Mouse (Mus musculus) common myeloid progenitor, adult 5-6 weeks (primary cell): ENCODE data around the gene Schip1. TPM values are rescaled to one million over a fixed set of nuclear protein-coding genes. Genes with fewer than 3 reads are reported as not detected.
A peak's percentile ranks its signal among the peaks of the same experiment; 100 is the strongest.

Experiments
- ATAC-seq: replicated peaks from 2 replicates; pipeline ENCODE4 v1.8.0; 2016; ENCODE audit warnings: low read depth, mild to moderate bottlenecking, moderate TSS enrichment, inconsistent platforms; ENCODE audit not compliant: poor library complexity, severe bottlenecking
- total RNA-seq: library from RNA; stranded (forward); fragments of 200-1000, 187-1606 nt; gene quantifications from 2 replicates; pipeline ENCODE4 v1.2.3, GENCODE M21; 2017

Schip1 gene
- total RNA-seq, 1 experiment from 2014 or later, result 0.91 TPM

- ATAC-seq, result no peak
Measured at GRCm38 (mm10) chr3:68570319-68570718, 505.7 kb downstream of the Schip1 start.

DNA sequence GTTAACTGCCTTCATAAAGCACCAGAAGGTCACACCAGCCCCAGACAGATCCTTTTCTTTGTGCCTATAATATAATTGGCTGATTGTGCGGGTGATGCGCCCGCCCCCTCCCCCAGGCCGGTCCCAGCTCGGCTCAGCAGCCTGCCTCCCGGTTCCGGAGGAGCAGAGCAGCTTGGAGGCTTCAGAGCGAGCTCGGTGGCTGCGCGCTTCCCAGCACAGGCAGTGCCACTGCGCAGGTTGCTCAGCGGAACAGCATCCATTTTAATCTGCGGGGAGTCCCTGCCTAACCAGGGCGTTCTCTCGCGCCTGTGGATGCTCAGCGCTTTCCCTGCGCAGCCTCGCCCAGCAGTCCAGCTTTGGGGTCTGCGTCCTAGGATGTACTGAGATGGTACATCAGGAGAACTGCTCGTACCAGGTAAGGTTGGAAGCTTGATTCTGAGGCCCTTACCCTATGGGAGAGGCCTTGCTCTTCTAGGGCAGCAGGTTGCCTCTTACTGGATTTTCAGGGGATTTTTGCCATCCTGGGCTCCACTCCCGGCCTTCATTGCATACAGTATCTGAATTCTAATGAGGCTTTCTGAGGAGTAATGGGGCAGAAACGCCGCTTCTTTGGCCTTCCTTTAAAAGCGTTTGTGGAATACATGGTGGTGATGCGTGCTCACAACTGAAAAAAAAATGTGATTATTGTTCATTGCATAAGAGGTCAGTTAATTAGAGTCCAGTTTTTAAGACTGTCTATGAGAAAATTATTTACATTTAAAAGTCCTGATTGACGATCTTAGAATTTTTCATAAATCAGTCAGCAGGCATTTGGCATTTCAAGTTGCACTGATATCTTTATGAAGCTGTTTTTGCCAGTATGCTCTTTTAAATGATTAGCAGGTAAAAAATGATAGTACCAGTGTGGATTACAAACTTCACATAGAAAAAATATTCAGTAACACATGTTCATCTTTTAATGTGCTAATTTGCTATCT lies 507.9 kb downstream of the Schip1 start:
- ATAC-seq, result peak; percentile 63

GRCm38 (mm10) chr3:68573226-68573624 lies 508.6 kb downstream of the Schip1 start:
- ATAC-seq, result no peak

DNA sequence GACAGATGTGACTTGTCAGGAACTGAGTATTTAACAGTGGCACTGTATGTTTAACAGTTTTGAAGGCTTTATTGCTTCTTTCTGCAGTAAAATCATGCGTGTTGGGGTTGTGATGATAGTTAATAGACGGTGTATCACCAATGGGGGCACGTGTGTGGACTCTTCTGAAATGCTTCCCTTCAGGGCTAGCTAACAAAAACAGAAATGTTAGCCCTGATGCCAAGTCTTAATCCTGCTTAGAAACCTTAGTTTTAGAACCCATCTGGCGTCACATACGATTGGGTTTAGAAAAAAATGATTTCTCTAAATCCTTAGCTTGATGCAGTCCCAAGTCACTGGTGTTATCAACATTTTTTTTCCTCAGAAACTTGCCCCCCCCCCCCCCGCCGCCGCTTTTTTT lies 509.5 kb downstream of the Schip1 start:
- ATAC-seq, result no peak

DNA sequence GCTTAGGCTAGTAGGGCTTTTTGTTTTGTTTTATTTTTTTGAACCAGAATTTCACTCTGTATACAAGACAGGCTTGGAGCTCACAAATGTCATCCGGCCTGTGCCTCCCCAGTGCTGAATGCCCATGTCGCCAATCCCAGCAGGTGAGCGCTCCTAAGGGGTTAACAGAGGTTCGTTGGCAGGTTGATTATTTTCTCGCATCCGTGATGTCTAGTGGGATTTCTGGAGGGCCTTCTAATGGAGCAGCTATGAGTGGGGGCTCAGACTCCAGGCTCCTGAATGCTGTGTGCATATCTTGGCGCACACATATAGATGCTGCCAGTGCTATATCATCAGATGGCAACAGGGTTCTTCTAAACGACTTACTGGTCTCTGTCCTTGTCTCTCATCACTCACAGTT lies 510.0 kb downstream of the Schip1 start:
- ATAC-seq, result no peak

DNA sequence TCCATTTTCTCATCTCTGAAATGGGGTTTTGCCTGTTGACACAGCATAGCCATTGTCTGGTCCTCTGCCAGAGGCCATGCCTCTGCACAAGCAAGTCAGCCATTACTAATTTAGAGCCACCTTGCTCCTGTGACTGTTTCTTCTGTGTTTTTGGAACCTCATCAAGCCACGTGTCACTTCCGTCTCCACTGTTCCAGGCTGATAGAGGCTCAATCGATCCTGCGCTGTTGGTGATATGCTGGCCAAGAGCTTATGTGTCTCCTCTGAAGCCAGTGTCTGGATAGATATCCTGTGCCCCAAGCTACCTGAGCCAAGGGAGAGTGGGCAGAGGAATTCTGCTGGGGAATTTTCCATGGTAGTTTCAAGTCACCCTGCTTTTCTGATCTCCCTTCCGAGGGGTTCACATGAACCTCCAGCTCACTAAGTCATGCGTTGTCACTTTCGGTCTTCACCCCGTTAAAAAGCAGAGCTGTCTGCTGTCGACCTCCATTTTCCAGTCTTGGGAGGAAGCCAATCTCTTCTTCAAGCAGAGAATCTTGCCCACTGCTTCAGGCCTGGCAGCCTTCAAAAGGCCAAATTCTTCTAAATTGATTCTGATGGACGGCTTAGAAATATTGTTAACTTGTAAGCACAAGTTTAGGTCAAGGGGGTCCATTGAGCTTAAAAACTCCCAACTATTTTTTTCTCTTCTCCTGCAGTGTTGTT lies 511.2 kb downstream of the Schip1 start:
- ATAC-seq, result no peak

- ATAC-seq, result no peak
Measured at GRCm38 (mm10) chr3:68576431-68576830, 511.8 kb downstream of the Schip1 start.

DNA sequence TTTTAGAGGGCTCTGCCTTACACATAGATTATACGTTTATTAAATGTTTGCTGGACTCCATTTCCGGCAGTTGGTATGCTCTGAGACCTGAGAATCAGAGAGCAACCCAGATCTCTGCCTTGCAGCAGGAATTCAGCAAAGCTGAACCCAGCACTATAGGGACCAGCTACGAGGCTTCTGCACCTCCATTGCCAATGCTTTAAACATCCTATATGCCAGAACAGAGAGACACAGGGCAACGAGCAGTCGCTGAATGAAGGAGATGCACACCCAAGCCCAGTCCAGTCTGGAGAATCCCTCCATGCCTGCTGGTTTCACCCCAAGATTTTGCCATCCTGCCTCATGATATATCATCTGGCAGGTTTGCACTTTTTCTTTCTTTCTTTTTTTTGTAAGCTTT lies 512.3 kb downstream of the Schip1 start:
- no peak for ATAC-seq

- ATAC-seq, result no peak
Measured at GRCm38 (mm10) chr3:68581591-68581990, 517.0 kb downstream of the Schip1 start.

DNA sequence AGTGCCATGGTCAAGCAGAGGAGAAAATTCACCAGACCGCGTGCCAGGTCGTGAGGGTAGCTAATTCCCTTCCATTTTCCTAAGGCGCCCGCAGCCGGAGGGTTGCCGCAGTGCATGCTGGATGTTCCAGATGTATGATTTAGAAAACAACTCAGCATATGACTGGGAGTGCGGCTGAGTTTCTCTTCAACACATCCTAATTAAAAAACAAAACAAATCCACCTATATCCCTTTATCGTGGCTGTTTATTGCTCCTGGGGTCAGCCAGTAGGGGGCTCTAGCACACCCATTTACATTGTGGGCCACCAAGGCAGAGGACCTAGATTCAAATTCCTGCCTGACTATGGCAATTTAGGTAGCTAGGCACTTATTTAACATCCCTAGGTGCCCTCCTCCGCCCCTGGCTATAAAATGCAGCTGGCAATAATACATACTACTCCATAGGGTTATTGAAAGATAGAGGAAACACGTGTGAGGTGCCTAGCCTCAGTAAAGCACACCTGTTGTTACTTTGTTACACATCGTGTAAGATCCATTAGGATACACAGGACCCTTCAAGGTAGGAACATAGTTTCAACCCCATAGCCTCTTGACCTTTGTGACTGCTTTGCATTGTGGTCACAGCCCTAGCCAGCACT lies 517.6 kb downstream of the Schip1 start:
- ATAC-seq, result no peak

GRCm38 (mm10) chr3:68583031-68583693 lies 518.6 kb downstream of the Schip1 start:
- no peak for ATAC-seq

DNA sequence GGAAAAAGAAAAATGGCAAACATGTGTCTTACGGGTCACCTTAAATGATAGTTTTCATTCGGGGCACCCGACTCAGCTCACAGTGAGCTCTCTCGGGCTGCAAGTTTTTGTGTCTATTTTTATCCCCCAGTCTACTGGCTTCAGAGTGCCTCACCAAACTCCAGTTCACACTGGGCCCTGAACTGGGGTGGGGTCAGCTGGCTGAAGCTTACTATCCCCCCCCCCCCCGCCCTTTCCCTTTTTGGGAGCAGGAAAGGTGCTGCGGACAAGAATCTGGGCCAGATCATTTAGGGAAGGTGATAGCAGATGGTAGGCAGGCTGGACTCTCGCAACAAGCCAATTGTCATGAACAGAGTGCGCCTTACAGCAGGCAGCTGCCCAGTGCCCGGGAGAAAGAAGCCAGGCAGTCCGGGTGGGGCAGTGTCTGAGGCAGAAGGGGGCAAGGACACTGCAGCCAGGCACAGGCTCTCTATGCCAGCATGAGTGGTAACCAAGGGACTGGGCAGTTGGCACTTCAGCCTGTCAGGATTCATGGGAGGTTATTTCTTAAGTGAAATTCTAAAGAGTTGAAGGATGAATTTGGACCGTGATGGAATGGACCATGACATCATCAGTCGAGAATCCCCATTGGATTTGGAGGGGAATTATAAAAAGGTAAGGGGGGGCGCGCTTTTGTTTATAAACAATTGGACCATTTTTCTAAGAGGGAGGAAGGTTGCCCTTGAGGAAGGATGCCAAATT lies 519.3 kb downstream of the Schip1 start:
- ATAC-seq, result no peak

DNA sequence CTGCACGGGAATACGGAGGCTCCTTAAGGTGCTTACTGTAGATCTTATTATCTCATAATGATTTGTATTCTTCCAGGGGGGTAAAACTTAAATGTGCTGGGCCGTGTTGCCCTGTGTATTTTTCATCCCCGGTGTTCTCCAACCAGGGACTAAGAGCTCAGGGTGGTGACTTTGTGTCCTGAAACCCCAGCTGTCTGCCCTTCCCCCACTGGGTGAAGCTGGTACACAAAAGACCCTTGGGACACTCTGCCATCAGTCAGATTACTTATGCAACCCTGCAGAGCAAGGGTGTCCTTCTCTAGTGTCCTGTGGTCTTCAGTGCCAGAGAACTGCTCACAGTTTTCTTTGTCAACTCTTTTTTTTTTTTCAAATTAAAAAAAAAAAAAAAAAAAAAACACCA lies 520.6 kb downstream of the Schip1 start:
- ATAC-seq, result no peak

- ATAC-seq, result no peak
Measured at GRCm38 (mm10) chr3:68586646-68587064, 522.1 kb downstream of the Schip1 start.

- no peak for ATAC-seq
Measured at GRCm38 (mm10) chr3:68587567-68588245, 523.1 kb downstream of the Schip1 start.

GRCm38 (mm10) chr3:68589220-68589840 lies 524.7 kb downstream of the Schip1 start:
- no peak for ATAC-seq

DNA sequence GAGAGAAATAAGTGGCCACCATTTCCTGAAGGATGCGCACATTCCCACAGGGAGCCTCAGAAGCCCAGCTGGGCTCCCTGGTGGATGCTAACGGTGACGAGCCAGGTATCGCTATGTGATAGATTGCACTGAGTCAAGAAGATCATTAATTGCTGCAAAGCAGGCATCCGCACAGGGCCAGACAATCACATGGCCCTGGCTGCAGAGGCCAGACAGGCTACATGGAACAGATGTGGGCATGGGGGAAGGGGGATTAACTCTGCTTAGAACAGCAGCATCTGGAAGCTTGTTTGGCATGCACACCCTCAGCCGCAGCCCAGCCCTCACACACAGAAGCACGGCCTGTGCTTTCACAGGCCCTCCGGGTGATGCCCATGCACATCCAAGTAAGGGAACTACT lies 525.8 kb downstream of the Schip1 start:
- ATAC-seq, result no peak

DNA sequence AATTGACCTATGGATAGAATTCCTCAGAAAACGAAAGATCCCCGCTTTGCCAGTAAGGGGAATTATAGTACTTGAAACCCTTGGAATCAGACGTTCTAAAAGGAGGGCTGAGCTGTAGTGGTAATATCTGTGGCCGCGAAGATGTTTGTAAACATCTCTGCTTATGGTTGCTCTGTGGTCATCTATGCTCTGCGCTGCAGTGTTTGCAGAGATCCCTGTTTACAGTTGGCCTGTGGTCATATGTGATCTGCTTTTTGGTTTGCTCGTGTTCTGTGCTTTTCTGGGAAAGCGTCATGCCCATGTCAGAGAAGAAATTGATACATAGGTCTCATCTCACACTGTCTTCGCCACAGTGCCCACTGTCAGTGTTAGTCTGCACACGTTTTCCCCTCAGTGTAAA lies 528.0 kb downstream of the Schip1 start:
- ATAC-seq, result no peak
